Mouse (Mus musculus) liver, adult 2 months (tissue): ENCODE data around the gene Wnt3.

ENCODE experiments used
- CTCF ChIP-seq: fragments of 200-500 bp; IDR thresholded peaks from 2 replicates; pipeline ENCODE4 v1.5.1; 2011; ENCODE audit warnings: low read depth, low read length, control low read depth
- POLR2A ChIP-seq: fragments of 200-500 bp; IDR thresholded peaks from 2 replicates; pipeline ENCODE4 v1.6.1; 2011; ENCODE audit warnings: low read length, control low read depth; ENCODE audit not compliant: insufficient read depth; ENCODE audit errors: extremely low read depth

GRCm38 (mm10) chr11:103856641-103857040 is 82.7 kb downstream of the Wnt3 start:
- TF ChIP-seq POLR2A, result no peak
- no peak for TF ChIP-seq CTCF
